Mouse (Mus musculus) skeletal muscle tissue, postnatal 0 days (tissue): ENCODE data around the gene Alkbh8. TPM values are rescaled to one million over a fixed set of nuclear protein-coding genes. Genes with fewer than 3 reads are reported as not detected.

Source experiments
- polyA plus RNA-seq: library from polyadenylated mRNA; unstranded; fragments of >200 nt; fragmentation: Nextera tagmentation; extraction: Ambion mirVana; gene quantifications from 2 replicates; pipeline ENCODE4 v1.2.1, GENCODE M21; 2015

Alkbh8 gene
- 11.2 and 12.2 TPM in 2 replicates for polyA plus RNA-seq

GRCm38 (mm10) chr9:3334962-3335767 is at the start of gene Alkbh8:
TSS of gene Alkbh8 (plus strand) at chr9:3335140.

DNA sequence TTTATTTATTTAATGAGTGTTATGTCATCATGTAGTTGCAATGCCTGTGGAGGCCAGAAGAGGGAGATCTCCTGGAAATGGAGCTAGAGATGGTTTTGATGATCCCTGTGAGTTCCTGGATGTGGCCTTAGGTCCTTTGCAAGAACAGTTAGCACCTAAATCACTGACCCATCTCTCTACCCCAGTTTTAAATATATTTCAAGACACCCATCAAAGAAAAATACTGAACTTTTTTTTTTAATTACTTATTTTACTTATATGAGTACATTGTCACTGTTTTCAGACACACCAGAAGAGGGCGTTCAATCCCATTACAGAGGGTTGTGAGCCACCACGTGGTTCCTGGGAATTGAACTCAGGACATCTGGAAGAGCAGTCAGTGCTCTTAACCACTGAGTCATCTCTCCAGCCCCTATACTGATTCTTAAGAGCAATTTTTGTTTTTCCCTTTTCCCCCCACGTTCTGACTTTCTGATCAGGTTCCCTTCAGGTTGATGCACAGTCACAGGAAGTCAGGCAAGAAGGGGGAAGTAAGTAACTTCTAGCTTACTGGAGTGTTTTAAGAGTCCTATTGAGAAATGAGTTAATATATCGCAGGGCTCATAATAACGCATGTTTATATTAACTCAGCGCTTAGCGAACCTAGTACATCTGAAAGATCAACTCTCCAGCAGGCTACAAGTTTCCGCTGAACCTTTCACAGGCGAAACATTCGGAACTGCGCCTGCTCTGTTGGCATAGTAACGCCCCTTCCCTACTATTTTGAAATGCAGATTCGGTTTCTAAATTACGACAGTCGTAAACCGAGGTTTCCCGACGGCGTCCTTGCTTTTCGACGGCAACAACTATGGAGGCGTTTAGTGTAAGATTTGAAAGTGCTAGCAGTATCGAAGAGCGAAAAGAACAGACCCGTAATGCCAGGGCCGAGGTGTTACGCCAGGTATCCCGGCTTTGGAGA is 68.6 kb downstream of the Alkbh8 start, which contains the start of gene Cwf19l2:
Gene Cwf19l2, plus strand, starts transcription at position 342 of the 958 bp plus-strand sequence.

Other genes starting within 250 kb of the Alkbh8 start
- 8.5 and 8.7 TPM in 2 replicates for gene Cwf19l2, start 68.5 kb downstream of the Alkbh8 start, polyA plus RNA-seq
- gene Gucy1a2, start 197.6 kb downstream of the Alkbh8 start, polyA plus RNA-seq: 0.39 and 0.53 TPM in 2 replicates